Mouse (Mus musculus) C2C12 (cell line): ENCODE data around the gene Med13l.

Experiments used
- CEBPB ChIP-seq: IDR thresholded peaks from one replicate; pipeline ENCODE4 v1.6.1; 2011; ENCODE audit warnings: low read depth, mild to moderate bottlenecking, control low read depth, moderate library complexity
- CTCF ChIP-seq: IDR thresholded peaks from one replicate; pipeline ENCODE4 v1.5.1; 2011; ENCODE audit not compliant: control insufficient read depth, insufficient read depth, insufficient read length
- MAX ChIP-seq: IDR thresholded peaks from one replicate; pipeline ENCODE4 v1.6.1; 2011; ENCODE audit warnings: mild to moderate bottlenecking, control low read depth
- USF1 ChIP-seq: IDR thresholded peaks from one replicate; pipeline ENCODE4 v1.6.1; 2011; ENCODE audit warnings: low read depth, mild to moderate bottlenecking, control low read depth, moderate library complexity

- no peak for TF ChIP-seq CTCF
- no peak for TF ChIP-seq USF1
- TF ChIP-seq MAX, result no peak
- no peak for TF ChIP-seq CEBPB
Measured at GRCm38 (mm10) chr5:118607900-118608299, 47.4 kb downstream of the Med13l start.
